Mouse (Mus musculus): ENCODE results near the gene Krt1. TPM values are rescaled to one million over a fixed set of nuclear protein-coding genes. Genes with fewer than 3 reads are reported as not detected.

The Krt1 gene
- polyA plus RNA-seq, 1 experiment from 2014 or later = 6.7 TPM

Small RNA genes within 50 kb of the gene (microRNA-seq; reads per million reads assigned to microRNA genes)
- gene Gm44356 = not detected

Other genes starting within 250 kb of the Krt1 start
- gene Gm5414, start 222.6 kb downstream of the Krt1 start, polyA plus RNA-seq (2014; fragmentation: Nextera tagmentation; extraction: Ambion mirVana) = not detected in 2 replicates
- not detected in 2 replicates for gene Gm5478, start 203.4 kb downstream of the Krt1 start, polyA plus RNA-seq (2014; fragmentation: Nextera tagmentation; extraction: Ambion mirVana)
- gene Krt6b, start 170.5 kb downstream of the Krt1 start, polyA plus RNA-seq (2014; fragmentation: Nextera tagmentation; extraction: Ambion mirVana) = not detected in 2 replicates
- not detected in 2 replicates for gene Krt6a, start 156.5 kb downstream of the Krt1 start, polyA plus RNA-seq (2014; fragmentation: Nextera tagmentation; extraction: Ambion mirVana)
- not detected in 2 replicates for gene Krt5, start 137.9 kb downstream of the Krt1 start, polyA plus RNA-seq (2014; fragmentation: Nextera tagmentation; extraction: Ambion mirVana)
- gene Krt71, start 107.7 kb downstream of the Krt1 start, polyA plus RNA-seq (2014; fragmentation: Nextera tagmentation; extraction: Ambion mirVana) = 0.25 and 0.63 TPM in 2 replicates
- 0.11 TPM in 1 of 2 replicates, not detected in the other for gene Krt72, start 64.3 kb downstream of the Krt1 start, polyA plus RNA-seq (2014; fragmentation: Nextera tagmentation; extraction: Ambion mirVana)
- 1.1 and 2.0 TPM in 2 replicates for gene Krt73, start 48.4 kb downstream of the Krt1 start, polyA plus RNA-seq (2014; fragmentation: Nextera tagmentation; extraction: Ambion mirVana)
- not detected in 2 replicates for gene Krt2, start 32.6 kb downstream of the Krt1 start, polyA plus RNA-seq (2014; fragmentation: Nextera tagmentation; extraction: Ambion mirVana)
- 0.07 and 0.42 TPM in 2 replicates for gene Krt77, start 18.9 kb upstream of the Krt1 start, polyA plus RNA-seq (2014; fragmentation: Nextera tagmentation; extraction: Ambion mirVana)
- not detected in 2 replicates for gene Krt76, start 42.1 kb upstream of the Krt1 start, polyA plus RNA-seq (2014; fragmentation: Nextera tagmentation; extraction: Ambion mirVana)
- not detected in 2 replicates for gene Krt4, start 73.9 kb upstream of the Krt1 start, polyA plus RNA-seq (2014; fragmentation: Nextera tagmentation; extraction: Ambion mirVana)
- gene Krt79, start 89.5 kb upstream of the Krt1 start, polyA plus RNA-seq (2014; fragmentation: Nextera tagmentation; extraction: Ambion mirVana) = 0.45 and 0.69 TPM in 2 replicates
- not detected in 2 replicates for gene Krt78, start 103.5 kb upstream of the Krt1 start, polyA plus RNA-seq (2014; fragmentation: Nextera tagmentation; extraction: Ambion mirVana)
- gene Krt8, start 153.7 kb upstream of the Krt1 start, polyA plus RNA-seq (2014; fragmentation: Nextera tagmentation; extraction: Ambion mirVana) = 0.15 and 0.59 TPM in 2 replicates
- gene Krt18, start 177.4 kb upstream of the Krt1 start, polyA plus RNA-seq (2014; fragmentation: Nextera tagmentation; extraction: Ambion mirVana) = 0.35 and 1.3 TPM in 2 replicates
- 76.7 and 98.8 TPM in 2 replicates for gene Eif4b, start 223.0 kb upstream of the Krt1 start, polyA plus RNA-seq (2014; fragmentation: Nextera tagmentation; extraction: Ambion mirVana)
- 3.6 and 8.9 TPM in 2 replicates for gene Tns2, start 249.6 kb upstream of the Krt1 start, polyA plus RNA-seq (2014; fragmentation: Nextera tagmentation; extraction: Ambion mirVana)

Data from midbrain, embryonic 14.5 days (tissue).